Mouse (Mus musculus): ENCODE data around the gene 4930507D05Rik. TPM values are rescaled to one million over a fixed set of nuclear protein-coding genes. Genes with fewer than 3 reads are reported as not detected.

Gene 4930507D05Rik
- total and polyA plus RNA-seq, 3 experiments = 0.27 to 0.68 (median 0.39) TPM

GRCm38 (mm10) chr10:62420399-62420798 is 28.9 kb upstream of the 4930507D05Rik start:
- no peak for DNase-seq (ENCODE audit: extremely low read depth)
- H3K9me3 ChIP-seq (replicated peaks; ENCODE audit: low read length) = no peaks in the 10 kb centered on the region
- no peaks in the 10 kb centered on the region for H3K36me3 ChIP-seq (replicated peaks in 1 of 2; ENCODE audit: control insufficient read depth in 1 of 2, insufficient read depth in 1 of 2, low read length in 1 of 2)
- dilution Hi-C loops (cut with MboI; ENCODE audit: extremely low pct_ligation_motif_present, extremely low pct_unique_long_range_greater_than_20kb, low sequenced_read_pairs) (no loop called here), in situ Hi-C loops (cut with MboI; ENCODE audit: low pct_ligation_motif_present, low pct_unique_long_range_greater_than_20kb, low sequenced_read_pairs) (no loop called here)
- no peak overlapping the region for H3K9ac ChIP-seq (ENCODE audit: insufficient read depth, low read depth)
- no peak overlapping the region for H3K4me3 ChIP-seq (replicated peaks in 1 of 3; ENCODE audit: low read depth in 2 of 3, low read length in 2 of 3, poor library complexity in 1 of 3)
- H3K79me2 ChIP-seq (replicated peaks; ENCODE audit: control insufficient read depth, extremely low read depth, insufficient read depth, poor library complexity, severe bottlenecking) = no peaks in the 10 kb centered on the region
- H3K27ac ChIP-seq (ENCODE audit: insufficient read depth, low read depth) = no peak overlapping the region
- H3K27me3 ChIP-seq (replicated peaks) = peaks cover 62% of the 10 kb centered on the region
- H3K4me1 ChIP-seq (ENCODE audit: control insufficient read depth in 1 of 2, insufficient read depth in 2 of 2) = no peaks in the 10 kb centered on the region
- no peak overlapping the region for H3K4me2 ChIP-seq (ENCODE audit: insufficient read depth, low read depth, poor library complexity, severe bottlenecking)
- no peak for TF ChIP-seq ZKSCAN1 (IDR thresholded peaks at IDR 0.05; ENCODE audit: borderline replicate concordance, low read depth, low read length)
- no peak for TF ChIP-seq BHLHE40 (IDR thresholded peaks at IDR 0.05; ENCODE audit: low read depth, low read length)
- no peak for TF ChIP-seq ZC3H11A (IDR thresholded peaks at IDR 0.05; ENCODE audit: low read depth, low read length)
- TF ChIP-seq MYC (IDR thresholded peaks at IDR 0.05; ENCODE audit: low read depth, low read length) = no peak
- TF ChIP-seq EP300 (IDR thresholded peaks at IDR 0.05; ENCODE audit: low read length) = no peak

- Histone ChIP-seq H3K4me3 (replicated peaks in 1 of 3; ENCODE audit: low read depth in 2 of 3, low read length in 2 of 3, poor library complexity in 1 of 3) (no peak overlapping the region), H3K9me3 (replicated peaks; ENCODE audit: low read length) (no peaks in the 10 kb centered on the region), H3K4me1 (ENCODE audit: control insufficient read depth in 1 of 2, insufficient read depth in 2 of 2) (no peaks in the 10 kb centered on the region), H3K9ac (ENCODE audit: insufficient read depth, low read depth) (no peak overlapping the region), H3K27ac (ENCODE audit: insufficient read depth, low read depth) (no peak overlapping the region), H3K79me2 (replicated peaks; ENCODE audit: control insufficient read depth, extremely low read depth, insufficient read depth, poor library complexity, severe bottlenecking) (no peaks in the 10 kb centered on the region), H3K27me3 (replicated peaks) (peaks cover 55% of the 10 kb centered on the region), H3K36me3 (replicated peaks in 1 of 2; ENCODE audit: control insufficient read depth in 1 of 2, insufficient read depth in 1 of 2, low read length in 1 of 2) (no peaks in the 10 kb centered on the region), H3K4me2 (ENCODE audit: insufficient read depth, low read depth, poor library complexity, severe bottlenecking) (no peak overlapping the region)
- dilution Hi-C loops (cut with MboI; ENCODE audit: extremely low pct_ligation_motif_present, extremely low pct_unique_long_range_greater_than_20kb, low sequenced_read_pairs) (no loop called here), in situ Hi-C loops (cut with MboI; ENCODE audit: low pct_ligation_motif_present, low pct_unique_long_range_greater_than_20kb, low sequenced_read_pairs) (no loop called here)
- TF ChIP-seq MXI1 (IDR thresholded peaks at IDR 0.05; ENCODE audit: low read depth, low read length) (no peak), EP300 (IDR thresholded peaks at IDR 0.05; ENCODE audit: low read length) (no peak)
- no peak for DNase-seq (ENCODE audit: extremely low read depth)
Observed at GRCm38 (mm10) chr10:62421127-62421526, 28.2 kb upstream of the 4930507D05Rik start.

GRCm38 (mm10) chr10:62422255-62422654 is 27.0 kb upstream of the 4930507D05Rik start, which contains the start of gene Hkdc1:
Gene Hkdc1, minus strand, starts transcription at chr10:62422491.
- H3K9me3 ChIP-seq (replicated peaks; ENCODE audit: low read length) = no peaks in the 10 kb centered on the region
- no peak within 1 kb of the TSS for H3K4me2 ChIP-seq (ENCODE audit: insufficient read depth, low read depth, poor library complexity, severe bottlenecking)
- no peak for TF ChIP-seq MEF2A (IDR thresholded peaks at IDR 0.05; ENCODE audit: borderline replicate concordance, low read depth, low read length)
- TF ChIP-seq SMC3 (IDR thresholded peaks at IDR 0.05; ENCODE audit: low read depth, low read length) = no peak
- TF ChIP-seq UBTF (IDR thresholded peaks at IDR 0.05; ENCODE audit: low read depth, low read length) = no peak
- TF ChIP-seq ETS1 (conservative IDR thresholded peaks at IDR 0.05; ENCODE audit: low read depth, low read length) = no peak
- TF ChIP-seq BHLHE40 (IDR thresholded peaks at IDR 0.05; ENCODE audit: low read depth, low read length) = no peak
- TF ChIP-seq CTCF (conservative IDR thresholded peaks at IDR 0.05 in 1 of 2, IDR thresholded peaks at IDR 0.05 in 1 of 2; ENCODE audit: low read depth in 2 of 2, low read length in 2 of 2) = no peak
- no peak for DNase-seq (ENCODE audit: extremely low read depth)
- H3K36me3 ChIP-seq (replicated peaks in 1 of 2; ENCODE audit: control insufficient read depth in 1 of 2, insufficient read depth in 1 of 2, low read length in 1 of 2) = peaks cover 0 to 2% of the 10 kb centered on the region in 2 experiments
- dilution Hi-C loops (cut with MboI; ENCODE audit: extremely low pct_ligation_motif_present, extremely low pct_unique_long_range_greater_than_20kb, low sequenced_read_pairs) (no loop called here), in situ Hi-C loops (cut with MboI; ENCODE audit: low pct_ligation_motif_present, low pct_unique_long_range_greater_than_20kb, low sequenced_read_pairs) (no loop called here)
- peaks cover 44% of the 10 kb centered on the region for H3K27me3 ChIP-seq (replicated peaks)
- no peak within 1 kb of the TSS for H3K27ac ChIP-seq (ENCODE audit: insufficient read depth, low read depth)
- H3K9ac ChIP-seq (ENCODE audit: insufficient read depth, low read depth) = no peak within 1 kb of the TSS
- no peaks in the 10 kb centered on the region for H3K79me2 ChIP-seq (replicated peaks; ENCODE audit: control insufficient read depth, extremely low read depth, insufficient read depth, poor library complexity, severe bottlenecking)
- H3K4me3 ChIP-seq (replicated peaks in 1 of 3; ENCODE audit: low read depth in 2 of 3, low read length in 2 of 3, poor library complexity in 1 of 3) = no peak within 1 kb of the TSS
- H3K4me1 ChIP-seq (ENCODE audit: control insufficient read depth in 1 of 2, insufficient read depth in 2 of 2) = no peaks in the 10 kb centered on the region

Measured in CH12.LX (cell line).